Mouse (Mus musculus) heart, postnatal 0 days (tissue): Measurements from ENCODE around the gene Ass1. TPM values are rescaled to one million over a fixed set of nuclear protein-coding genes. Genes with fewer than 3 reads are reported as not detected.

Experiments used
- ATAC-seq: fragments of 200-750 bp; cut with Nextera tagmentation; 2 replicates; pipeline ENCODE4 v1.8.0; 2017; ENCODE audit warnings: low read depth, moderate number of reproducible peaks, moderate library complexity; ENCODE audit not compliant: insufficient read depth
- DNase-seq: peaks from one replicate; pipeline ENCODE4 v3.0.0-alpha.2; 2016; ENCODE audit warnings: low spot score
- H3K27ac ChIP-seq: fragments of 300-500 bp; sonication (generic); 2 replicates; pipeline ENCODE4 v1.5.1; 2014; ENCODE audit warnings: low read depth, mild to moderate bottlenecking
- H3K27me3 ChIP-seq: fragments of 300-500 bp; sonication (generic); 2 replicates; pipeline ENCODE4 v1.6.1; 2014; ENCODE audit warnings: low read length, mixed read lengths; ENCODE audit not compliant: control insufficient read depth, insufficient read depth
- H3K36me3 ChIP-seq: fragments of 300-500 bp; sonication (generic); replicated peaks from 2 replicates; pipeline ENCODE4 v1.6.1; 2014; ENCODE audit warnings: low read length, mixed read lengths; ENCODE audit not compliant: control insufficient read depth, insufficient read depth
- H3K4me1 ChIP-seq: fragments of 300-500 bp; sonication (generic); 2 replicates; pipeline ENCODE4 v1.6.1; 2014; ENCODE audit warnings: antibody characterized with exemption; ENCODE audit not compliant: control insufficient read depth, insufficient read depth
- H3K4me2 ChIP-seq: fragments of 300-500 bp; sonication (generic); 2 replicates; pipeline ENCODE4 v1.6.1; 2014; ENCODE audit warnings: low read depth, mild to moderate bottlenecking, low read length, moderate library complexity
- H3K4me3 ChIP-seq: fragments of 300-500 bp; sonication (generic); 2 replicates; pipeline ENCODE4 v1.5.1; 2014; ENCODE audit warnings: low read depth, low read length
- H3K9ac ChIP-seq: fragments of 300-500 bp; sonication (generic); replicated peaks from 2 replicates; pipeline ENCODE4 v1.6.1; 2014; ENCODE audit warnings: low read depth, low read length, mixed read lengths
- H3K9me3 ChIP-seq: fragments of 300-500 bp; sonication (generic); replicated peaks from 2 replicates; pipeline ENCODE4 v1.6.1; 2016; ENCODE audit warnings: low read length; ENCODE audit not compliant: control insufficient read depth
- CTCF ChIP-seq: IDR thresholded peaks from 2 replicates; pipeline ENCODE4 v1.5.1; 2016; ENCODE audit warnings: antibody characterized with exemption, control low read depth, low read depth
- EP300 ChIP-seq: IDR thresholded peaks from 2 replicates; pipeline ENCODE4 v1.6.1; 2016; ENCODE audit warnings: antibody characterized with exemption, low read depth
- WGBS: fragments of 180-500 bp; shearing (Covaris S2); extraction: QIAGEN DNeasy Blood & Tissue Kit; methylation state at CpG from one replicate; pipeline ENCODE4 v1.1.7; 2014; 5-methylcytosine and 5-hydroxymethylcytosine counted together
- polyA plus RNA-seq: library from polyadenylated mRNA; unstranded; fragments of >200 nt; fragmentation: Nextera tagmentation; extraction: Ambion mirVana; gene quantifications from 2 replicates; pipeline ENCODE4 v1.2.1, GENCODE M21; 2015
- total RNA-seq: library from RNA; depleted of rRNA; stranded (reverse); fragments of >200 nt; gene quantifications from 2 replicates; pipeline ENCODE4 v1.2.3, GENCODE M21; 2014; ENCODE audit warnings: low replicate concordance; rRNA removed

Ass1 gene
- total RNA-seq (8.2 and 16.8 TPM in 2 replicates), polyA plus RNA-seq (4.3 and 4.9 TPM in 2 replicates)

DNA sequence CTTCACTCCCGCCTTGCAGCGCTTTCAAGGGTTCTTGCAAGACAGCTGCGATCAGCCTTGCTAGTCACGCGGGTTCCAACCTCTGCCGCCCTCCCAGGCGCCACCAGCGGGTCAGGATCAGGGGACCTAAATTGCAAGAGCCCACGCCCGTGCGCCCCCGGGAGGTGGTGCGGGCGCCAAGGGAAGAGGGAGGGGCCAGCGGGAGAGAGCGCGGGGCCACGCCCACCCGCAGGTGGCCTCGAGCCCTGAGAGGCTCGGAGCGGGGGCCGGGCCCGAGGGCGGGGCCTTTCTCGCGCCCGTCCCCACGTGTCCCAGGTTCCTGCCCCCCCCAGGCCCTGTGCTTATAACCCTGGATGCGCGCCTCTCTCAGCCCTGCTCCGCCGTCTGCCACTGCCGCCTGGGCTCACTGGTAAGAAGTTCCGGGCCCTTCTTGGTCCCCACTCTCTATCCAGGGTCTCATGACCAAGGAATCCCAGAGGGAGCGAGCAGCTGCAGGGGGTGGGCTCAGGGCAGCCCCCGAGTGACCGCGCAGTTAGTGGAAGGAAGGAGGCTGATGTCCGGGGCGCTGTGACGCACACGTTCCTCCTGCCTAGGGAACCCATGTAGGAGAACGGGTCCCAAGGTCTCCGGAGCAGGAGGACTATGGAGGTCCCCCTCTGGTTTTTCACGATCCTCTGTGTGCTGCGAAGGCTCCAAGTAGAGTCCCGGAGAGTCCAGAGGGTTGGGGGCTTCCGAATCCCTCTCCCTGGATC is at the start of gene Ass1:
TSS of gene Ass1 (plus strand) at position 277 of the 752 bp plus-strand sequence.
- Histone ChIP-seq H3K36me3 (no peaks in the 10 kb centered on the region), H3K9ac (peak within 1 kb of the TSS; percentile 39; the same call in 1 of the 2 replicates), H3K27ac (no peak within 1 kb of the TSS), H3K4me1 (no peaks in the 10 kb centered on the region), H3K4me3 (peak within 1 kb of the TSS; percentile 48), H3K4me2 (peak within 1 kb of the TSS; percentile 82), H3K9me3 (no peaks in the 10 kb centered on the region), H3K27me3 (peaks cover 37% of the 10 kb centered on the region)
- DNase-seq (peak; percentile 25), ATAC-seq (peak; percentile 82)
- TF ChIP-seq EP300, result no peak
- TF ChIP-seq CTCF, result 0 out of 2 replicates have a peak, but pooled peaks have one; percentile 13
- WGBS, result under 1% methylated on average over 43 of the region's 49 CpGs

- Histone ChIP-seq H3K27ac (no peak overlapping the region), H3K36me3 (no peaks in the 10 kb centered on the region), H3K9ac (no peak overlapping the region), H3K9me3 (no peaks in the 10 kb centered on the region), H3K4me2 (no peak overlapping the region), H3K4me1 (no peaks in the 10 kb centered on the region), H3K4me3 (no peak overlapping the region), H3K27me3 (peaks cover 24% of the 10 kb centered on the region; the same call in 1 of the 2 replicates)
- ATAC-seq (peak; percentile 32; the same call in 1 of the 2 replicates), DNase-seq (peak; percentile 31)
- 67% methylated on average over 6 of the region's 6 CpGs for WGBS
- TF ChIP-seq CTCF, result peak; percentile 61
- no peak for TF ChIP-seq EP300
These were observed 49.1 kb upstream of the Ass1 start for GRCm38 (mm10) chr2:31420914-31421313.

GRCm38 (mm10) chr2:31422576-31422975 is 47.4 kb upstream of the Ass1 start:
- ATAC-seq (no peak), DNase-seq (no peak)
- Histone ChIP-seq H3K27me3 (peaks cover 30% of the 10 kb centered on the region; the same call in 1 of the 2 replicates), H3K27ac (no peak overlapping the region), H3K4me3 (no peak overlapping the region), H3K4me2 (no peak overlapping the region), H3K9me3 (no peaks in the 10 kb centered on the region), H3K36me3 (no peaks in the 10 kb centered on the region), H3K9ac (no peak overlapping the region), H3K4me1 (no peaks in the 10 kb centered on the region)
- 65% methylated on average over 6 of the region's 6 CpGs for WGBS
- TF ChIP-seq CTCF (no peak), EP300 (no peak)

- no peak for DNase-seq
- Histone ChIP-seq H3K4me3 (no peak overlapping the region), H3K36me3 (no peaks in the 10 kb centered on the region), H3K9ac (no peak overlapping the region), H3K27me3 (0 out of 2 replicates have a peak, but pooled peaks cover 9% of the 10 kb centered on the region), H3K27ac (no peak overlapping the region), H3K9me3 (no peaks in the 10 kb centered on the region), H3K4me2 (no peak overlapping the region), H3K4me1 (peaks cover 6% of the 10 kb centered on the region; the same call in 1 of the 2 replicates)
- 24% methylated on average over 5 of the region's 5 CpGs for WGBS
- TF ChIP-seq CTCF (no peak), EP300 (no peak)
- ATAC-seq, result 0 out of 2 replicates have a peak, but pooled peaks have one; percentile 43
These were observed 38.5 kb upstream of the Ass1 start for GRCm38 (mm10) chr2:31431477-31431876.

DNA sequence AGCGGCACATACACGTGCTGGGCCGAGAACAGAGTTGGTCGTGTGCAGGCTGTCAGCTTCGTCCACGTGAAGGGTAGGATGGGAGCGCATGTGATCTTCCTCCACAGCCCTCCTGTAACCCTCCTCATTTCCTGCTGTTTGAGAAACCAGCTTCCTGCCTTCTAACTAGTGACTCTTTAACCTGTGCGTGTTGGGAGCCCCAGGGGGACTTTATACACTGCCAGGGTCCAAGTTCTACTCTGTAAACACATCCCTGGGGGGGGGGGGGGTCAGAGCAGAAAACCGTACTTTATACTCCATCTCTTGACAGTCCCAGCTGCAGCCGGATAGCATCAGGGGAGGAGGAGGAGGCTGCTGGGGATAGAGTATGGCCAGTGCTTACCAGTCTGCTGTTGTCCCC is 35.3 kb upstream of the Ass1 start:
- TF ChIP-seq EP300 (no peak), CTCF (no peak)
- WGBS, result 70% methylated on average over 10 of the region's 10 CpGs
- DNase-seq, result no peak
- H3K4me1 ChIP-seq, result peaks cover 6% of the 10 kb centered on the region; the same call in 1 of the 2 replicates
- no peak for ATAC-seq
- no peak overlapping the region for H3K4me3 ChIP-seq
- no peak overlapping the region for H3K27ac ChIP-seq
- 0 out of 2 replicates have a peak, but pooled peaks cover 6% of the 10 kb centered on the region for H3K27me3 ChIP-seq
- H3K9me3 ChIP-seq, result no peaks in the 10 kb centered on the region
- H3K36me3 ChIP-seq, result no peaks in the 10 kb centered on the region
- H3K4me2 ChIP-seq, result no peak overlapping the region
- no peak overlapping the region for H3K9ac ChIP-seq
